Mouse (Mus musculus) embryonic fibroblast, embryonic 13.5 days (primary cell): Measurements from ENCODE around the gene Rragd.

Experiments used
- CTCF ChIP-seq: IDR thresholded peaks from 2 replicates; pipeline ENCODE4 v1.5.1; 2011; ENCODE audit warnings: mild to moderate bottlenecking, control low read depth, low read length, moderate library complexity, borderline replicate concordance; ENCODE audit not compliant: insufficient read depth
- POLR2A ChIP-seq: IDR thresholded peaks from 2 replicates; pipeline ENCODE4 v1.6.1; 2011; ENCODE audit warnings: low read depth, mild to moderate bottlenecking, control low read depth, low read length, moderate library complexity

GRCm38 (mm10) chr4:32982716-32983175 is at the start of gene Rragd:
- TF ChIP-seq CTCF (no peak), POLR2A (no peak)
